Mouse (Mus musculus) cerebral cortex, adult 2 months (tissue): ENCODE results near the gene Glp1r.

Experiments used
- WGBS: fragments of 180-500 bp; shearing (Covaris S2); methylation state at CpG from one replicate; pipeline ENCODE4 v1.1.7; 2018; 5-methylcytosine and 5-hydroxymethylcytosine counted together

The Glp1r gene

DNA sequence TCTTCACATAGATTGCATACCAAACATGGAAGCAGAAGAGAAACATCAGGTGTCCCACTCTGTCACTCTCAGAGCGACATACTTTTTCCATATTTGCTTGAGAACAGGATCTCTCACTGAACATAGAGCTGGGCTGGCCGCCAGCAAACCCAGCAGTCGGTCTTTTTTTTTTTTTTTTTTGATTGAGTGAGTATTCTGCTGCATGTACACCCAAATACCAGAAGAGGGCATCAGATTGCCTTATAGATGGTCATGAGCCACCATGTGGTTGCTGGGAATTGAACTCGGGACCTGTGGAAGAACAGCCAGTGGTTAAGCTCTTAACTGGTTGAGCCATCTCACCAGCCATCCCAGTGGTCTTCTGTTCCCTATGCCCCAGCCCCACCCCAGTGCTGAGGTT, 21.9 kb downstream of the Glp1r start:
- WGBS: 47% methylated on average over 4 of the region's 4 CpGs

- 85% methylated on average over 7 of the region's 7 CpGs for WGBS
These were observed 29.2 kb downstream of the Glp1r start for GRCm38 (mm10) chr17:30930827-30931226.

DNA sequence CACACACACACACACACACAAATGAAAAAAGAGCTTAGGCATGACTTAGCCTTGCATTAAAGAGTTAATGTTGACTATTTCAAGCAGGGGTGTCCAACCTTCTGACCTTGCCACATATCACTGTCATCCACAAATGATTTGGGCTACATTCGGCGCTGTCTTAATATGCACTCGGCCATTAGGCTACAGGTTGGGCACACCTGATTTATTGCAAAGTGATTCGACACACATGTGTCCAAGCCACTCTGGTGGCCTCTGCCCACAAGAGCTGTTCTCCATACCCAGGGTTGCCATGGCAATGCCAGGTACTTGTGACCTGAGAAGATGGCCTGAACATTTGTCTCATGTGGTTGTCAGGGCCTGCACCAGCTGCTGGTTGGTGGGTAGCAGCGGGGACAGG, 31.2 kb downstream of the Glp1r start:
- WGBS: 94% methylated on average over 5 of the region's 5 CpGs

- WGBS: 54% methylated on average over 5 of the region's 5 CpGs
These were observed 33.7 kb downstream of the Glp1r start for GRCm38 (mm10) chr17:30935301-30935700.

DNA sequence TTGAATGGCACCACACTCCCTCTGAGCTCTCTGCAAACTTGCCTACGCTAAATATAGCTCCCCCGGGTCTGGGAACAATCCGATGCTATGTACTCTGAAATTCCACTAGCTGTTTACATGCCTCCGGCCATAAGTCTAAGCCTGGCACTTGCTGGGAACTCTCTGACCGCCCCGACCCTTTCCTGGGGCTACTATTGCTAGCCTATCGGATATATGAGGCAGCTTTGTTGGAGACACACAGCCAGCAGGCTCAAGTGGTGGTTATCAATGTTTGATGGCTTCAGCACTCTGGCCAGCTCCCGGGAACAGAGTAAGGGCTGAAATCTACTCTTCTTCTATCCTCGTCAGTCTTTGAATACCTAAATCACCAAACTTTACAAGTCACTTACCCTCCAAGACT, 36.9 kb downstream of the Glp1r start:
- WGBS: 56% methylated on average over 9 of the region's 9 CpGs

DNA sequence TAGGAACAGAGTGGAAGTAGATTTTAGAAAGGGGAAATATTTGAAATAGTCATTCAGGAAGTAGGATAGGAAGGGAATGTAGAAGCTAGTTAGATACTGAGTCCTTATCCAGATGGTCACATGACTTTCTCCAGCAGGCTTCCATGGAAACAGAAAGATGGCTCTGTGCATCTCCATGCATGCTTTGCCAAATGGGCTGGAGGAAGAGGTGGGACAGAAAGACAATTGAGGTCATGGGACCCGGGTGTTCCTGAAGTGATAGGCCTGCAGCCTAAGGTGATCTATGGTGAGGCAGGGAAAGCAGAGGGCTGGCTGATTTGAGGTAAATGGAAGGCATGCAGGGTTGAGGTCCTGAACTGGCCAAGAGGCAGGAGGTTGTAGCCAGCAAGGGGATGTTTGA, 46.8 kb downstream of the Glp1r start:
- 46% methylated on average over 1 of the region's 1 CpGs for WGBS

DNA sequence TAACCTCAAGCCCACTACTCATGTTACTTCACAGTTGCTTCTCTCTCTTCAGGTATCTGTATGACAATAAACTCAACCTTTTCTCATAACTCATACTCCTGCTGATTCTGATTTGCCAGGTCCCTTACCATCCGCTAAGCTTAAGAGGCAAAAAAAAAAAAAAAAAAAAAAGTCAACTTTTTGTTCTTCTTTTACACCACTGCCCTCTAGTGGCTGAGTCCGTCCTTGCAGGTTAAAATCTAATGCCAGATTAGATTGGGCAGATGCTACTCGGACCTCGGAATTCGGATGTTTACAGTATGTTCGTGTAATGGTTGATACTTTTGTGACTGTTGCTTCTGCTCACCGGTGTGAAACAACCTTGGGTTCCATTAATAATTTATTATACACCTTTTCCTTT, 49.2 kb downstream of the Glp1r start:
- under 1% methylated on average over 7 of the region's 7 CpGs for WGBS

DNA sequence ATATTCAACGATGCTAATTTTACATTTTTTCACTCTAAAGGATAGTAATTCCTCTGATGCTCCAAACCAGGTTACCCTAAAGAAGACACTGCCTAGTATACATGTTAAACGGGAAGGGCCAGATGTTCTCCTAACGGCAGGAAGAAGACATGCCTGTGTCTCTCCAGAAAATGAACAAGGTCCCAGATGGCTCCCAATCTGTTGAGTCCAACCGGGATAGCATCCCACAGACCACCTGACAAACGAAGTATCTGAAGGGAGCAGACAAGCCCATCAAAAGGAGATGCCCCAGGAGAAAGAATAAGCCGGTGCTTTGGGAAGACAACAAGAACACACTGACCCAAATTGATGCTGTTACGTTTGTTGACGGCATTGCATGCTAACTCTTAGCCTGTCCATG, 50.0 kb downstream of the Glp1r start:
- 55% methylated on average over 8 of the region's 8 CpGs for WGBS

DNA sequence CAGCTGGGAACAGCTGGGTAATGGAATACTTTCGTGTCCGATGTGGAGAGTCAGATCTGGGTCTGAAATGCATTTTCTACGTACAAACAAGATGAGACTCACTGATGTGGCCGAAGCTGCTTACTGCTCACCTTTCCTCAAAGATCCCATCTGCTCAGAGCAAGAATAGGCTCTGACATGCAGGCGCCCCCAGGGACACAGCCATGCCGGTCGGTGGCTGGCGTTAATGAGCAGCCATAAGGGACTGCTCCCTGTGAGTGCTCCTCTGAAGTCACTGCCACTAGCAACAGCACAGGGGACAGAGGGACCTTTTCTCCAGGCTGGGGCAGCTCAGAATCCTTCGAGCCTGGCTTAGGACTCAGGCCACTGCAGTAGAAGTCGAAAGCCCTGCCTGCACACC, 52.7 kb downstream of the Glp1r start, which contains the start of gene Umodl1:
Umodl1 (plus strand) TSS at position 301 of the 400 bp plus-strand sequence.
- WGBS: 84% methylated on average over 10 of the region's 10 CpGs

GRCm38 (mm10) chr17:30961936-30962592, 60.4 kb downstream of the Glp1r start:
- WGBS: 91% methylated on average over 7 of the region's 7 CpGs

DNA sequence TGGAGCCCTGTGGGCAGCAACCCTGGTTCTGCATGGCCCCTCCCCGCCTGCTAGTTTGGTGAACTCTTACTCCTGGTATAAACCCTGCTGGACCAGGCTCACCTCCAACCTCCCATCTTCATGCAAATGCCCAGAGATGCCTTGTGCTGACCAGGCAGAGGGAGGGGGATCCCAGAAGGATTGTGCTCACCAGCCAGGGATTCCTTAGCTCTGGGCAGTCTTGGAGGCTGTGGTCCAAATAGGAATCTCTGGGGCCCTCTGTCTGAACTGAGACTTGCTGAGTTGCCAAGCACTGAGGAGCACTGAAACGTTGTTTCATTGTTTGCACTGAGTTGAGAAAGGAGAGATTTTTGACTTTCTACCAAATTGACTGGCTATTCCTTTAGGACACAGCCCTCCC, 61.3 kb downstream of the Glp1r start:
- WGBS: 52% methylated on average over 2 of the region's 2 CpGs

DNA sequence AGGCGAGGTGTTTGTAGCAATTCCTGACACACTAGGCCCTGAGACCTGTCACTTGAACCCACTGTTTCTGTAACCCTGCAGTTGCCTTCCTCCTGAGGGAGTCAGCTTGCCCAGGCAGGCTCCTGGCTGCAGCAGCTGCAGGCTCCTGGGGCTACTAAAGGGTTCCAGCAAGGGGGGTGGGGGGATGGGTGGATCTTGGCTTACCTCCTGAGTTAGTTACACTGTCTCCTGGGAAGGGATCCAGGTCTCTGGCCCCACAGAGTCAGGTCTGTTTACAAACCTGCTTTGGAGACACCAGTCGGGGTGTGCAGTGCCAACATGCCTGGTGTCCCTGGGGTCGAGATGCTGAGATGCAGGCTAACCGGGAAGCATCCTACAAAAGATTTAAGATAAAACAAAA, 68.4 kb downstream of the Glp1r start:
- WGBS: 69% methylated on average over 4 of the region's 4 CpGs

- 61% methylated on average over 7 of the region's 7 CpGs for WGBS
These were observed 70.3 kb downstream of the Glp1r start for GRCm38 (mm10) chr17:30971877-30972276.

DNA sequence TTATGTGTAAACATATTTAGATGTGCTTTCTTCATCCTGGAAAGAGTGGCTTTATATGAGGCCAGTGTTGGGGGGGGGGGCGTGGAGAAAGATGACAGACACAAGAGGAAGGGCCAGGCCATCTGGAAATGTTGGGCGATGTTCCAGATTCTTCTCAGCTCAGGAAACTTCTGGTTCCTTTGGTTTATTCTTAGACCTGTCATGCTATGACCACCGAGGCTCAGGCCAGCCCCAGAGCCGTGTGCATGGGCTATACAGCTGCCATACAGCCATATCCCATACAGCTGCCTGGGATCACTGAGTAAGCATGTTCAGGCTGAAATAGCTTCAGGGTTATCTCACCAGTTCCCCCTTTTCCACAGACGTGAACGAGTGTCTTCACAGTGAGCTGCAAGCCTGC, 71.7 kb downstream of the Glp1r start:
- 53% methylated on average over 6 of the region's 6 CpGs for WGBS

DNA sequence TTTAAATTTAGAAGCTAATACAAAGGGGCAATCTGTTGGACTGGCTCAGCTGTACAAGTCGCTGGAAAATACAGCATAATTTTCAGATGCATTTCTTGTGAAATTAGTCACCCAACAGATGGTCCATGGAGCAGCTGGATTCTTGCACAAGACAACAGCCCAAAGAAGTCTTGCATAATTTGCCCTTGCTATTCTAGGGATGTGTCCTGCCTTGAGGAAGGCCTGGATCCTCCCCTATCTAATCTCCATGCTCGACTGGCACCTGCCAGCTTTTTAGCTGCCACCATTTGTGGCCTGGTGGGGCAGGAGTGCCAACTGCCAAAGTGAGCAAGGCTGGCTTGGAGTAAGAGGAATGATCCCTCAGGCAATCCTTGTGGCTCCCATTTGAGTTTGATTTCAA, 75.7 kb downstream of the Glp1r start:
- 36% methylated on average over 2 of the region's 2 CpGs for WGBS

- WGBS: 88% methylated on average over 10 of the region's 10 CpGs
These were observed 76.9 kb downstream of the Glp1r start for GRCm38 (mm10) chr17:30978556-30978955.

- 91% methylated on average over 4 of the region's 4 CpGs for WGBS
These were observed 81.9 kb downstream of the Glp1r start for GRCm38 (mm10) chr17:30983521-30983920.

DNA sequence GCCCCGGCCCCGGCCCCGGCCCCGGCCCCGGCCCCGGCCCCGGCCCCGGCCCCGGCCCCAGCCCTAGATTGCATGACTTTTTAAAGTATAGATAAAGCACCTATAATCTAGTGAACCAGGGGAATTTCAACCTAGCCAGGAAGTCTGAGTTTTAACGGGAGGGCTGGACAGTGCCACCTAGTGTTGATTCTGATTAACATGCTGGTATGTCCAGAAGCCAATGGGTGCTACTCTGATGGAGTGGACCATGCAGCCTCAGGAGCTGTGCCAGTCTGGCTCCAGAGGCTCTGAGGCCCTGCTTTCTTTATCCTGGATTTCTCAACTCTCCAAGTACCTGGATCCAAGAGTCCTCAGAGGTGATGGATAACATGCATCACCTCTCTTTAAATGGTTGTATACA, 88.6 kb downstream of the Glp1r start:
- WGBS: 75% methylated on average over 10 of the region's 10 CpGs
